22 mouse cellular contexts compared by ENCODE assay signal in the genomic region with DNA sequence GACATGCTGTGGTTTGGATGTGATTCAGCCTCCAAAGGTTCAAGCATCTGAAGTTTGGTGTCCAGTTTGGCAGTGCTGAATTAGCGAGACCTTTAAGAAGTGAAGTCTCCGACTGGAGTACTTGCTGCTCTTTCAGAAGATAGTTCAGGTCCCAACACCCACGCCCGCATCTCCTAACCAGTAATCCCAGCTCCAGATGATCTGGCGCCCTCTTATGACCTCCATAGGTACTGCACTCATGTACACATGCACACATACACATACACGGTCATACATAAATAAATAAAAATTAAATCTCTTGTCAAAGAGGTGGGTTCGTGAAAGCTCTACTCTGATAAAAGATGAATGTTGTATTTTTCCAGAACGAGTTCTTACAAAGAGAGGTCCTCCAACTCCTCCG. TPM values are rescaled to one million over a fixed set of nuclear protein-coding genes. Genes with fewer than 3 reads are reported as not detected.
DNase-seq lines count a peak whose midpoint lies in the region; TF ChIP-seq lines count a peak whose summit lies in the region.
"Had no signal": no experiment of that assay in that cellular context is flagged by ENCODE, and none has a peak within 500 bp of the region (broad histone marks: within the 10 kb centered on the region; RNA-seq: fewer than 3 reads in every experiment).

No protein-coding gene starts in this region.

- TF ChIP-seq EP300 in CH12.LX (IDR thresholded peaks at IDR 0.05; ENCODE audit: low read length) (no peak), ES-Bruce4 (IDR thresholded peaks at IDR 0.05; ENCODE audit: insufficient read depth, low read depth, low read length) (no peak)

- no peak for DNase-seq in layer of hippocampus, adult 2 months (ENCODE audit: low spot score in 2 of 2)
- no peak for DNase-seq in layer of hippocampus, adult 8-10 months (ENCODE audit: low spot score in 2 of 2)
- DNase-seq in CH12.LX (ENCODE audit: extremely low read depth) = no peak
- no peak for DNase-seq in thymus, adult 18-20 months
- no peak for DNase-seq in ovary, postnatal 14 days (ENCODE audit: low spot score)
- DNase-seq: adrenal gland, postnatal 10 days; cerebellum, adult 9-11 months; heart, postnatal 10 days; kidney, adult 8-10 months; spleen, adult 18-20 months had no signal

- H3K27ac ChIP-seq in layer of hippocampus, adult 2 months = no peak overlapping the region
- H3K27ac ChIP-seq in CH12.LX (ENCODE audit: insufficient read depth, low read depth) (no peak overlapping the region), ES-Bruce4 (ENCODE audit: insufficient read depth, low read length) (no peak overlapping the region)
- H3K27ac ChIP-seq in cortical plate, adult 2 months (ENCODE audit: insufficient read depth, low read length) = no peak overlapping the region
- H3K27ac ChIP-seq: forebrain, embryonic 15.5 days; hindbrain, embryonic 14.5 days; lung, embryonic 15.5 days had no signal

- no peak for TF ChIP-seq POLR2A in CH12.LX (IDR thresholded peaks at IDR 0.05; ENCODE audit: low read depth, low read length)
- no peak for TF ChIP-seq POLR2A in ES-Bruce4 (IDR thresholded peaks at IDR 0.05; ENCODE audit: insufficient read depth, low read length)
- no peak for TF ChIP-seq POLR2A in cortical plate, adult 2 months (IDR thresholded peaks at IDR 0.05; ENCODE audit: extremely low read depth, insufficient read depth, low read length)

- H3K79me2 ChIP-seq in CH12.LX (replicated peaks; ENCODE audit: control insufficient read depth, extremely low read depth, insufficient read depth, poor library complexity, severe bottlenecking) = no peaks in the 10 kb centered on the region

- H3K9ac ChIP-seq in CH12.LX (ENCODE audit: insufficient read depth, low read depth) = no peak overlapping the region
- no peak overlapping the region for H3K9ac ChIP-seq in ES-Bruce4 (ENCODE audit: low read depth, poor library complexity, severe bottlenecking)
- H3K9ac ChIP-seq: forebrain, embryonic 15.5 days; hindbrain, embryonic 14.5 days; lung, embryonic 15.5 days had no signal

- no peak for TF ChIP-seq RAD21 in CH12.LX (IDR thresholded peaks at IDR 0.05; ENCODE audit: low read depth, low read length)

- in situ Hi-C loops in CH12.LX (cut with MboI; ENCODE audit: low pct_ligation_motif_present, low pct_unique_long_range_greater_than_20kb, low sequenced_read_pairs) = no loop called here

- H3K36me3 ChIP-seq in CH12.LX (replicated peaks in 1 of 2; ENCODE audit: control insufficient read depth in 1 of 2, insufficient read depth in 1 of 2, low read length in 1 of 2) (no peaks in the 10 kb centered on the region), ES-Bruce4 (ENCODE audit: control insufficient read depth, insufficient read depth, low read length, poor library complexity, severe bottlenecking) (no peaks in the 10 kb centered on the region)
- H3K36me3 ChIP-seq: forebrain, embryonic 15.5 days; lung, embryonic 15.5 days had no signal

- no peak overlapping the region for H3K4me3 ChIP-seq in layer of hippocampus, adult 2 months
- no peak overlapping the region for H3K4me3 ChIP-seq in CH12.LX (replicated peaks in 1 of 3; ENCODE audit: low read depth in 2 of 3, low read length in 2 of 3, poor library complexity in 1 of 3)
- H3K4me3 ChIP-seq in ES-Bruce4 (ENCODE audit: low read depth, low read length) = no peak overlapping the region
- H3K4me3 ChIP-seq in cortical plate, adult 2 months (ENCODE audit: insufficient read depth, low read length) = no peak overlapping the region
- H3K4me3 ChIP-seq: forebrain, embryonic 15.5 days; lung, embryonic 15.5 days; megakaryocyte, embryonic 14.5 days had no signal

- H3K9me3 ChIP-seq in CH12.LX (replicated peaks; ENCODE audit: low read length) (peaks cover 7% of the 10 kb centered on the region), ES-Bruce4 (replicated peaks; ENCODE audit: control insufficient read depth, insufficient read depth, low read length, poor library complexity, severe bottlenecking) (no peaks in the 10 kb centered on the region)
- H3K9me3 ChIP-seq: forebrain, embryonic 15.5 days; lung, embryonic 15.5 days had no signal

- TF ChIP-seq CTCF in layer of hippocampus, adult 2 months (conservative IDR thresholded peaks at IDR 0.05) = peak; percentile 60
- TF ChIP-seq CTCF in CH12.LX (conservative IDR thresholded peaks at IDR 0.05 in 1 of 2, IDR thresholded peaks at IDR 0.05 in 1 of 2; ENCODE audit: low read depth in 2 of 2, low read length in 2 of 2) (peak; percentile 13 to 22; a peak in 1 of 4 replicates), ES-Bruce4 (IDR thresholded peaks at IDR 0.05; ENCODE audit: low read depth, low read length) (peak; percentile 40)
- peak; percentile 2; the same call in 1 of the 2 replicates for TF ChIP-seq CTCF in cortical plate, adult 2 months (IDR thresholded peaks at IDR 0.05; ENCODE audit: extremely low read depth, insufficient read depth, low read length)

- peaks cover 13% of the 10 kb centered on the region for H3K27me3 ChIP-seq in CH12.LX (replicated peaks)
- no peaks in the 10 kb centered on the region for H3K27me3 ChIP-seq in ES-Bruce4 (ENCODE audit: control insufficient read depth, insufficient read depth, low read length, poor library complexity, severe bottlenecking)
- H3K27me3 ChIP-seq: forebrain, embryonic 15.5 days; lung, embryonic 15.5 days had no signal

- H3K4me1 ChIP-seq in CH12.LX (ENCODE audit: control insufficient read depth in 1 of 2, insufficient read depth in 2 of 2) (peaks cover 5 to 23% of the 10 kb centered on the region in 2 experiments; a peak in 3 of 4 replicates), ES-Bruce4 (ENCODE audit: control insufficient read depth, insufficient read depth, low read length) (no peaks in the 10 kb centered on the region)
- peaks cover 3% of the 10 kb centered on the region; the same call in 1 of the 2 replicates for H3K4me1 ChIP-seq in cortical plate, adult 2 months (ENCODE audit: control insufficient read depth, insufficient read depth, low read length)

- H3K4me2 ChIP-seq in CH12.LX (ENCODE audit: insufficient read depth, low read depth, poor library complexity, severe bottlenecking) = no peak overlapping the region
- H3K4me2 ChIP-seq: forebrain, embryonic 15.5 days; hindbrain, embryonic 14.5 days; lung, embryonic 15.5 days had no signal

- dilution Hi-C loops in CH12.LX (cut with MboI; ENCODE audit: extremely low pct_ligation_motif_present, extremely low pct_unique_long_range_greater_than_20kb, low sequenced_read_pairs) = no loop called here

TF ChIP-seq in CH12.LX, 34 proteins besides CTCF, POLR2A, EP300 and RAD21:
- TF ChIP-seq CHD1 (IDR thresholded peaks at IDR 0.05; ENCODE audit: low read depth, low read length) (no peak), TCF12 (IDR thresholded peaks at IDR 0.05; ENCODE audit: low read depth, low read length) (no peak), MEF2A (IDR thresholded peaks at IDR 0.05; ENCODE audit: borderline replicate concordance, low read depth, low read length) (no peak), ELF1 (IDR thresholded peaks at IDR 0.05; ENCODE audit: low read depth, low read length) (no peak), PAX5 (IDR thresholded peaks at IDR 0.05; ENCODE audit: low read length) (no peak), ZMIZ1 (IDR thresholded peaks at IDR 0.05; ENCODE audit: low read depth, low read length) (no peak)

RNA-seq across cellular contexts. Expression of a gene that starts 3.5 kb away (rescaled TPM):
- total RNA-seq in layer of hippocampus, adult 2 months (2021) = 10 to 100 TPM; 10.4 to 13.9 TPM
- total RNA-seq in layer of hippocampus, adult 8-10 months (2022) = 10 to 100 TPM; 10.2 to 13.0 (median 12.3) TPM
- total RNA-seq in CH12.LX (2012; rRNA removed) (5.5 and 6.3 TPM in 2 replicates), CH12.LX (2014; rRNA removed) (2.8 and 3.2 TPM in 2 replicates)
- polyA plus RNA-seq in CH12.LX (2012; ENCODE audit: insufficient read length, low read depth) (5.4 TPM in 2 replicates), ES-Bruce4 (2011; ENCODE audit: insufficient read depth, insufficient read length, low read depth, missing spikeins) (8.7 and 9.2 TPM in 2 replicates)
- 14.7 and 15.1 TPM in 2 replicates for polyA plus RNA-seq in cortical plate, adult 2 months (2012; rRNA removed)

RNA-seq across cellular contexts. Expression of a gene that starts 39.5 kb away (rescaled TPM):
- total RNA-seq in layer of hippocampus, adult 2 months (2021) = not detected
- not detected for total RNA-seq in layer of hippocampus, adult 8-10 months (2022)
- total RNA-seq in CH12.LX (2012; rRNA removed) (0.30 and 0.50 TPM in 2 replicates), CH12.LX (2014; rRNA removed) (not detected in 2 replicates)
- polyA plus RNA-seq in CH12.LX (2012; ENCODE audit: insufficient read length, low read depth) (not detected in 2 replicates), ES-Bruce4 (2011; ENCODE audit: insufficient read depth, insufficient read length, low read depth, missing spikeins) (1.2 TPM in 1 of 2 replicates, not detected in the other)
- polyA plus RNA-seq in cortical plate, adult 2 months (2012; rRNA removed) = not detected in 2 replicates
- total RNA-seq: gastrocnemius, adult 8-10 months; left cerebral cortex, postnatal 10 days; neutrophil, adult 5-6 weeks had no signal
- polyA plus RNA-seq: forebrain, embryonic 15.5 days; hindbrain, embryonic 14.5 days; lung, embryonic 15.5 days; stomach, embryonic 16.5 days had no signal

RNA-seq across cellular contexts. Expression of a gene that starts 43.5 kb away (rescaled TPM):
- not detected for total RNA-seq in layer of hippocampus, adult 2 months (2021)
- total RNA-seq in layer of hippocampus, adult 8-10 months (2022) = not detected
- not detected in 2 replicates for total RNA-seq in CH12.LX (2012; rRNA removed)
- total RNA-seq in CH12.LX (2014; rRNA removed) = not detected in 2 replicates
- not detected in 2 replicates for polyA plus RNA-seq in CH12.LX (2012; ENCODE audit: insufficient read length, low read depth)
- not detected in 2 replicates for polyA plus RNA-seq in ES-Bruce4 (2011; ENCODE audit: insufficient read depth, insufficient read length, low read depth, missing spikeins)
- polyA plus RNA-seq in cortical plate, adult 2 months (2012; rRNA removed) = not detected in 2 replicates
- total RNA-seq: adrenal gland, postnatal 10 days; gastrocnemius, adult 8-10 months; heart, postnatal 10 days; left cerebral cortex, postnatal 10 days; neutrophil, adult 5-6 weeks had no signal
- polyA plus RNA-seq: forebrain, embryonic 15.5 days; hindbrain, embryonic 14.5 days; limb, embryonic 14.5 days; lung, embryonic 15.5 days; stomach, embryonic 16.5 days; urinary bladder, adult 2 months had no signal

RNA-seq across cellular contexts. Expression of a gene that starts 49.6 kb away (rescaled TPM):
- not detected for total RNA-seq in layer of hippocampus, adult 2 months (2021)
- not detected for total RNA-seq in layer of hippocampus, adult 8-10 months (2022)
- total RNA-seq in CH12.LX (2012; rRNA removed) (not detected in 2 replicates), CH12.LX (2014; rRNA removed) (not detected in 2 replicates)
- polyA plus RNA-seq in CH12.LX (2012; ENCODE audit: insufficient read length, low read depth) (not detected in 2 replicates), ES-Bruce4 (2011; ENCODE audit: insufficient read depth, insufficient read length, low read depth, missing spikeins) (not detected in 2 replicates)
- not detected in 2 replicates for polyA plus RNA-seq in cortical plate, adult 2 months (2012; rRNA removed)
- total RNA-seq: adrenal gland, postnatal 10 days; gastrocnemius, adult 8-10 months; heart, postnatal 10 days; left cerebral cortex, postnatal 10 days; neutrophil, adult 5-6 weeks had no signal
- polyA plus RNA-seq: forebrain, embryonic 15.5 days; hindbrain, embryonic 14.5 days; limb, embryonic 14.5 days had no signal

RNA-seq across cellular contexts. Expression of a gene that starts 54.0 kb away (rescaled TPM):
- 1 to 10 TPM in 1 of 2 experiments, under 1 TPM in 1; 0.86 to 1.4 TPM for total RNA-seq in layer of hippocampus, adult 2 months (2021)
- total RNA-seq in layer of hippocampus, adult 8-10 months (2022) = 1 to 10 TPM in 2 of 4 experiments, under 1 TPM in 2; 0.94 to 3.0 (median 1.6) TPM
- total RNA-seq in CH12.LX (2012; rRNA removed) (0.29 and 0.68 TPM in 2 replicates), CH12.LX (2014; rRNA removed) (not detected in 2 replicates)
- polyA plus RNA-seq in CH12.LX (2012; ENCODE audit: insufficient read length, low read depth) (0.25 and 0.53 TPM in 2 replicates), ES-Bruce4 (2011; ENCODE audit: insufficient read depth, insufficient read length, low read depth, missing spikeins) (12.3 and 19.7 TPM in 2 replicates)
- polyA plus RNA-seq in cortical plate, adult 2 months (2012; rRNA removed) = 2.9 and 4.2 TPM in 2 replicates
- total RNA-seq: neutrophil, adult 5-6 weeks had no signal

Comparison
In these comparisons a context has a peak if more than half of its experiments do, and no peak if none do; other contexts are left out.
1. CTCF ChIP-seq: peak in every context shown above with its lines; median percentile 60 in layer of hippocampus, adult 2 months; 40 in ES-Bruce4; 18 in CH12.LX; 2 in cortical plate, adult 2 months.